11 mouse cellular contexts compared by ENCODE assay signal in genomic region chr17:80174699-80175385, GRCm38 (mm10). TPM values are rescaled to one million over a fixed set of nuclear protein-coding genes. Genes with fewer than 3 reads are reported as not detected.
A peak's percentile ranks its signal among the peaks of the same experiment; 100 is the strongest.
DNase-seq lines count a peak whose midpoint lies in the region; ATAC-seq and TF ChIP-seq lines count a peak whose summit lies in the region.
"Had no signal": no experiment of that assay in that cellular context is flagged by ENCODE, and none has a peak within 500 bp of the region (broad histone marks: within the 10 kb centered on the region; RNA-seq: fewer than 3 reads in every experiment).

No protein-coding gene starts in this region.

- no peak; the same call in 1 of the 2 replicates for TF ChIP-seq RAD21 in CH12.LX (IDR thresholded peaks at IDR 0.05; ENCODE audit: low read depth, low read length)

- dilution Hi-C loops in CH12.LX (cut with MboI; ENCODE audit: extremely low pct_ligation_motif_present, extremely low pct_unique_long_range_greater_than_20kb, low sequenced_read_pairs), result no loop called here

- no peaks in the 10 kb centered on the region for H3K27me3 ChIP-seq in liver, embryonic 14.5 days (ENCODE audit: control insufficient read depth, insufficient read depth, low read length)
- no peaks in the 10 kb centered on the region for H3K27me3 ChIP-seq in CH12.LX (replicated peaks)
- H3K27me3 ChIP-seq in small intestine, adult 2 months (ENCODE audit: control insufficient read depth, insufficient read depth, low read length), result no peaks in the 10 kb centered on the region
- no peaks in the 10 kb centered on the region for H3K27me3 ChIP-seq in heart, embryonic 10.5 days (ENCODE audit: insufficient read depth, poor library complexity, severe bottlenecking)
- H3K27me3 ChIP-seq: liver, embryonic 15.5 days; Patski had no signal

- no peaks in the 10 kb centered on the region for H3K9me3 ChIP-seq in liver, embryonic 14.5 days (ENCODE audit: control insufficient read depth, low read length)
- H3K9me3 ChIP-seq in CH12.LX (replicated peaks; ENCODE audit: low read length), result no peaks in the 10 kb centered on the region
- no peaks in the 10 kb centered on the region for H3K9me3 ChIP-seq in heart, embryonic 10.5 days
- H3K9me3 ChIP-seq: liver, embryonic 15.5 days had no signal

- no peak overlapping the region for H3K27ac ChIP-seq in liver, embryonic 14.5 days
- H3K27ac ChIP-seq in CH12.LX (ENCODE audit: insufficient read depth, low read depth), result peak overlapping the region; percentile 95
- H3K27ac ChIP-seq in small intestine, adult 2 months (ENCODE audit: insufficient read depth, low read depth, low read length), result no peak overlapping the region
- H3K27ac ChIP-seq in heart, embryonic 10.5 days, result no peak overlapping the region
- H3K27ac ChIP-seq: heart, adult 2 months; liver, embryonic 15.5 days had no signal

- no peaks in the 10 kb centered on the region for H3K79me2 ChIP-seq in CH12.LX (replicated peaks; ENCODE audit: control insufficient read depth, extremely low read depth, insufficient read depth, poor library complexity, severe bottlenecking)

- no peak overlapping the region for H3K4me2 ChIP-seq in liver, embryonic 14.5 days (ENCODE audit: low read depth)
- peak overlapping the region; percentile 92 for H3K4me2 ChIP-seq in CH12.LX (ENCODE audit: insufficient read depth, low read depth, poor library complexity, severe bottlenecking)
- H3K4me2 ChIP-seq: liver, embryonic 15.5 days had no signal

- 58% methylated on average over 19 of the region's 19 CpGs for WGBS in liver, embryonic 14.5 days (ENCODE audit: insufficient replicate concordance)
- 76% methylated on average over 19 of the region's 19 CpGs for WGBS in small intestine, adult 2 months
- WGBS in heart, embryonic 10.5 days, result 71% methylated on average over 19 of the region's 19 CpGs

- H3K36me3 ChIP-seq in liver, embryonic 14.5 days (replicated peaks; ENCODE audit: control insufficient read depth, insufficient read depth, low read depth), result no peaks in the 10 kb centered on the region
- H3K36me3 ChIP-seq in CH12.LX (replicated peaks in 1 of 2; ENCODE audit: control insufficient read depth in 1 of 2, insufficient read depth in 1 of 2, low read length in 1 of 2), result no peaks in the 10 kb centered on the region
- no peaks in the 10 kb centered on the region; the same call in none of the 2 replicates for H3K36me3 ChIP-seq in small intestine, adult 2 months (ENCODE audit: control insufficient read depth, insufficient read depth, low read length)
- no peaks in the 10 kb centered on the region for H3K36me3 ChIP-seq in heart, embryonic 10.5 days
- H3K36me3 ChIP-seq: liver, embryonic 15.5 days had no signal

- no peak overlapping the region for H3K9ac ChIP-seq in liver, embryonic 14.5 days (replicated peaks)
- H3K9ac ChIP-seq in CH12.LX (ENCODE audit: insufficient read depth, low read depth), result peak overlapping the region; percentile 86
- H3K9ac ChIP-seq: liver, embryonic 15.5 days had no signal

- DNase-seq in liver, embryonic 14.5 days (ENCODE audit: low read depth in 3 of 3, low spot score in 3 of 3), result no peak
- no peak for DNase-seq in liver
- DNase-seq in CH12.LX (ENCODE audit: extremely low read depth), result peak; percentile 85
- DNase-seq in heart, embryonic 10.5 days (ENCODE audit: low spot score), result no peak
- no peak for DNase-seq in cerebellum, postnatal 10 days
- DNase-seq in cerebellum, adult 9-10 months, result no peak
- DNase-seq: heart, adult 2 months had no signal

- no peak overlapping the region for H3K4me3 ChIP-seq in liver, embryonic 14.5 days (ENCODE audit: insufficient read depth in 1 of 2, low read depth in 2 of 2, low read length in 2 of 2)
- peak overlapping the region; percentile 35 to 80 (median 40) for H3K4me3 ChIP-seq in CH12.LX (replicated peaks in 1 of 3; ENCODE audit: low read depth in 2 of 3, low read length in 2 of 3, poor library complexity in 1 of 3)
- H3K4me3 ChIP-seq in small intestine, adult 2 months (ENCODE audit: low read depth, low read length), result peak overlapping the region; percentile 13; the same call in 1 of the 2 replicates
- no peak overlapping the region for H3K4me3 ChIP-seq in heart, embryonic 10.5 days
- H3K4me3 ChIP-seq: heart, adult 2 months; liver, embryonic 15.5 days had no signal

- TF ChIP-seq POLR2A in CH12.LX (IDR thresholded peaks at IDR 0.05; ENCODE audit: low read depth, low read length), result peak; percentile 52; the same call in 1 of the 2 replicates
- TF ChIP-seq POLR2A in small intestine, adult 2 months (IDR thresholded peaks at IDR 0.05; ENCODE audit: low read depth, low read length), result no peak

- H3K4me1 ChIP-seq in liver, embryonic 14.5 days (replicated peaks; ENCODE audit: control insufficient read depth in 2 of 2, insufficient read depth in 2 of 2, low read length in 1 of 2), result no peaks in the 10 kb centered on the region; a peak in 1 of 4 replicates
- peaks cover 15 to 42% of the 10 kb centered on the region in 2 experiments for H3K4me1 ChIP-seq in CH12.LX (ENCODE audit: control insufficient read depth in 1 of 2, insufficient read depth in 2 of 2)
- peaks cover 6% of the 10 kb centered on the region for H3K4me1 ChIP-seq in small intestine, adult 2 months (ENCODE audit: control insufficient read depth, insufficient read depth, insufficient read length, low read length)
- peaks cover 13% of the 10 kb centered on the region for H3K4me1 ChIP-seq in heart, embryonic 10.5 days

- 0 out of 2 replicates have a peak, but pooled peaks have one; percentile 28 for ATAC-seq in liver, embryonic 14.5 days (ENCODE audit: insufficient read depth)
- ATAC-seq in common myeloid progenitor, adult 5-6 weeks (replicated peaks; ENCODE audit: low read depth, poor library complexity, severe bottlenecking), result peak; percentile 44
- ATAC-seq: Patski had no signal

- in situ Hi-C loops in CH12.LX (cut with MboI; ENCODE audit: low pct_ligation_motif_present, low pct_unique_long_range_greater_than_20kb, low sequenced_read_pairs), result loop anchor here (5.0 to 25.0 kb wide), 4 partner anchors 50 to 463 kb away; partner anchors contain the start of genes Atl2, Cyp1b1, Galm and Hnrnpll

- TF ChIP-seq CTCF in liver, embryonic 14.5 days (IDR thresholded peaks at IDR 0.05; ENCODE audit: low read depth), result no peak
- no peak for TF ChIP-seq CTCF in CH12.LX (conservative IDR thresholded peaks at IDR 0.05 in 1 of 2, IDR thresholded peaks at IDR 0.05 in 1 of 2; ENCODE audit: low read depth in 2 of 2, low read length in 2 of 2)
- no peak for TF ChIP-seq CTCF in small intestine, adult 2 months (IDR thresholded peaks at IDR 0.05; ENCODE audit: extremely low read depth, insufficient read length, insufficient replicate concordance, low read depth, low read length)

- TF ChIP-seq EP300 in liver, embryonic 14.5 days (IDR thresholded peaks at IDR 0.05; ENCODE audit: low read depth), result no peak
- TF ChIP-seq EP300 in CH12.LX (IDR thresholded peaks at IDR 0.05; ENCODE audit: low read length), result no peak

TF ChIP-seq in CH12.LX, 34 proteins besides CTCF, POLR2A, EP300 and RAD21 (continues in another document):
- TF ChIP-seq HCFC1 (IDR thresholded peaks at IDR 0.05; ENCODE audit: low read depth, low read length) (no peak), POLR2AphosphoS2 (IDR thresholded peaks at IDR 0.05; ENCODE audit: low read depth, low read length) (no peak), ZMIZ1 (IDR thresholded peaks at IDR 0.05; ENCODE audit: low read depth, low read length) (peak; percentile 24; the same call in 1 of the 2 replicates), MAFK (IDR thresholded peaks at IDR 0.05; ENCODE audit: insufficient replicate concordance, low read length) (no peak; the same call in 1 of the 2 replicates), ZNF384 (IDR thresholded peaks at IDR 0.05; ENCODE audit: low read depth, low read length) (no peak), MAX (IDR thresholded peaks at IDR 0.05; ENCODE audit: low read length) (peak; percentile 64; the same call in 1 of the 2 replicates)

RNA-seq across cellular contexts. Expression of gene Srsf7, which starts 32.3 kb away (rescaled TPM):
- 89.9 and 146 TPM in 2 replicates for polyA plus RNA-seq in liver, embryonic 14.5 days (2012; rRNA removed)
- 264 TPM in 2 replicates for polyA plus RNA-seq in liver, embryonic 14.5 days (2014; fragmentation: Nextera tagmentation; extraction: Ambion mirVana)
- total RNA-seq in CH12.LX (2012; rRNA removed) (268 and 366 TPM in 2 replicates), CH12.LX (2014; rRNA removed) (442 and 482 TPM in 2 replicates)
- 383 and 398 TPM in 2 replicates for polyA plus RNA-seq in CH12.LX (2012; ENCODE audit: insufficient read length, low read depth)
- 493 and 496 TPM in 2 replicates for total RNA-seq in common myeloid progenitor, adult 5-6 weeks (2017)
- 8.1 and 16.2 TPM in 2 replicates for polyA plus RNA-seq in small intestine, adult 2 months (2012; rRNA removed)
- 412 and 609 TPM in 2 replicates for polyA plus RNA-seq in heart, embryonic 10.5 days (2016; fragmentation: Nextera tagmentation; extraction: Ambion mirVana)

RNA-seq across cellular contexts. Expression of gene Ttc39d, which starts 32.4 kb away (rescaled TPM):
- 0.02 and 0.04 TPM in 2 replicates for polyA plus RNA-seq in liver, embryonic 14.5 days (2012; rRNA removed)
- 0.13 TPM in 1 of 2 replicates, not detected in the other for polyA plus RNA-seq in liver, embryonic 14.5 days (2014; fragmentation: Nextera tagmentation; extraction: Ambion mirVana)
- total RNA-seq in CH12.LX (2012; rRNA removed) (0.13 TPM in 1 of 2 replicates, not detected in the other), CH12.LX (2014; rRNA removed) (not detected in 2 replicates)
- polyA plus RNA-seq in CH12.LX (2012; ENCODE audit: insufficient read length, low read depth), result not detected in 2 replicates
- total RNA-seq in common myeloid progenitor, adult 5-6 weeks (2017), result not detected in 2 replicates
- not detected in 2 replicates for polyA plus RNA-seq in small intestine, adult 2 months (2012; rRNA removed)
- polyA plus RNA-seq in heart, embryonic 10.5 days (2016; fragmentation: Nextera tagmentation; extraction: Ambion mirVana), result 0.11 TPM in 1 of 2 replicates, not detected in the other
- polyA plus RNA-seq: liver, embryonic 15.5 days had no signal

RNA-seq across cellular contexts. Expression of gene Galm, which starts 47.6 kb away (rescaled TPM):
- polyA plus RNA-seq in liver, embryonic 14.5 days (2012; rRNA removed), result 14.0 and 15.0 TPM in 2 replicates
- polyA plus RNA-seq in liver, embryonic 14.5 days (2014; fragmentation: Nextera tagmentation; extraction: Ambion mirVana), result 22.7 and 25.6 TPM in 2 replicates
- total RNA-seq in CH12.LX (2012; rRNA removed) (not detected in 2 replicates), CH12.LX (2014; rRNA removed) (0.09 TPM in 1 of 2 replicates, not detected in the other)
- not detected in 2 replicates for polyA plus RNA-seq in CH12.LX (2012; ENCODE audit: insufficient read length, low read depth)
- 2.3 and 3.1 TPM in 2 replicates for total RNA-seq in common myeloid progenitor, adult 5-6 weeks (2017)
- polyA plus RNA-seq in small intestine, adult 2 months (2012; rRNA removed), result 24.1 and 67.4 TPM in 2 replicates
- polyA plus RNA-seq in heart, embryonic 10.5 days (2016; fragmentation: Nextera tagmentation; extraction: Ambion mirVana), result 7.5 and 8.6 TPM in 2 replicates

RNA-seq across cellular contexts. Expression of gene Gemin6, which starts 49.4 kb away (rescaled TPM):
- 8.6 and 16.2 TPM in 2 replicates for polyA plus RNA-seq in liver, embryonic 14.5 days (2012; rRNA removed)
- polyA plus RNA-seq in liver, embryonic 14.5 days (2014; fragmentation: Nextera tagmentation; extraction: Ambion mirVana), result 33.6 and 35.7 TPM in 2 replicates
- total RNA-seq in CH12.LX (2012; rRNA removed) (65.6 and 85.9 TPM in 2 replicates), CH12.LX (2014; rRNA removed) (120 and 143 TPM in 2 replicates)
- polyA plus RNA-seq in CH12.LX (2012; ENCODE audit: insufficient read length, low read depth), result 63.4 and 66.0 TPM in 2 replicates
- 19.0 and 29.5 TPM in 2 replicates for total RNA-seq in common myeloid progenitor, adult 5-6 weeks (2017)
- polyA plus RNA-seq in small intestine, adult 2 months (2012; rRNA removed), result 0.62 and 1.2 TPM in 2 replicates
- polyA plus RNA-seq in heart, embryonic 10.5 days (2016; fragmentation: Nextera tagmentation; extraction: Ambion mirVana), result 36.5 and 47.6 TPM in 2 replicates

Comparison
In these comparisons a context has a peak if more than half of its experiments do, and no peak if none do; other contexts are left out.
1. H3K4me3 ChIP-seq: peak in CH12.LX (3 of 3) and small intestine, adult 2 months (single experiment); none in liver, embryonic 14.5 days (0 of 2) and heart, embryonic 10.5 days (single experiment).